Mouse (Mus musculus) hindbrain, embryonic 11.5 days (tissue): Measurements from ENCODE around the gene Prr5l. TPM values are rescaled to one million over a fixed set of nuclear protein-coding genes. Genes with fewer than 3 reads are reported as not detected.

Source experiments
- ATAC-seq: fragments of 200-750 bp; cut with Nextera tagmentation; 2 replicates; pipeline ENCODE4 v1.8.0; 2017; ENCODE audit warnings: mild to moderate bottlenecking, moderate TSS enrichment, moderate library complexity; ENCODE audit not compliant: low FRiP score
- DNase-seq: peaks from one replicate; pipeline ENCODE4 v3.0.0-alpha.2; 2015; ENCODE audit warnings: low spot score
- H3K27ac ChIP-seq: fragments of 300-500 bp; sonication (generic); 2 replicates; pipeline ENCODE4 v1.5.1; 2014; ENCODE audit warnings: mild to moderate bottlenecking, low read depth, low read length
- H3K27me3 ChIP-seq: fragments of 300-500 bp; sonication (generic); 2 replicates; pipeline ENCODE4 v1.6.1; 2014; ENCODE audit warnings: mild to moderate bottlenecking, low read length, moderate library complexity, mixed read lengths; ENCODE audit not compliant: control insufficient read depth, insufficient read depth
- H3K36me3 ChIP-seq: fragments of 300-500 bp; sonication (generic); 2 replicates; pipeline ENCODE4 v1.6.1; 2014; ENCODE audit warnings: mild to moderate bottlenecking, low read length, moderate library complexity, mixed read lengths; ENCODE audit not compliant: control insufficient read depth, insufficient read depth
- H3K4me1 ChIP-seq: fragments of 300-500 bp; sonication (generic); replicated peaks from 2 replicates; pipeline ENCODE4 v1.6.1; 2014; ENCODE audit warnings: low read length, mixed read lengths; ENCODE audit not compliant: control insufficient read depth, insufficient read depth
- H3K4me2 ChIP-seq: fragments of 300-500 bp; sonication (generic); replicated peaks from 2 replicates; pipeline ENCODE4 v1.6.1; 2014; ENCODE audit warnings: mild to moderate bottlenecking, low read depth, low read length
- H3K4me3 ChIP-seq: fragments of 300-500 bp; sonication (generic); 2 replicates; pipeline ENCODE4 v1.5.1; 2014; ENCODE audit warnings: low read depth, low read length
- H3K9ac ChIP-seq: fragments of 300-500 bp; sonication (generic); 2 replicates; pipeline ENCODE4 v1.6.1; 2014; ENCODE audit warnings: low read depth, low read length
- H3K9me3 ChIP-seq: fragments of 300-500 bp; sonication (generic); 2 replicates; pipeline ENCODE4 v1.6.1; 2016; ENCODE audit warnings: low read length; ENCODE audit not compliant: control insufficient read depth
- WGBS: fragments of 180-500 bp; shearing (Covaris S2); extraction: QIAGEN DNeasy Blood & Tissue Kit; methylation state at CpG from one replicate; pipeline ENCODE4 v1.1.7; 2014; 5-methylcytosine and 5-hydroxymethylcytosine counted together
- polyA plus RNA-seq: library from polyadenylated mRNA; unstranded; fragments of >200 nt; fragmentation: Nextera tagmentation; extraction: Ambion mirVana; gene quantifications from 2 replicates; pipeline ENCODE4 v1.2.1, GENCODE M21; 2014

The Prr5l gene
- polyA plus RNA-seq, 1 experiment from 2014 or later = 13.2 TPM

GRCm38 (mm10) chr2:101668751-101669150 lies 214.1 kb downstream of the Prr5l start:
- no peak overlapping the region for H3K27ac ChIP-seq
- H3K9ac ChIP-seq = no peak overlapping the region
- no peaks in the 10 kb centered on the region for H3K4me1 ChIP-seq
- WGBS = 93% methylated on average over 3 of the region's 3 CpGs
- H3K27me3 ChIP-seq = no peaks in the 10 kb centered on the region
- H3K4me2 ChIP-seq = no peak overlapping the region
- H3K36me3 ChIP-seq = no peaks in the 10 kb centered on the region
- DNase-seq (no peak), ATAC-seq (no peak)
- H3K4me3 ChIP-seq = no peak overlapping the region
- no peaks in the 10 kb centered on the region for H3K9me3 ChIP-seq

- no peak overlapping the region for H3K4me2 ChIP-seq
- H3K27me3 ChIP-seq = no peaks in the 10 kb centered on the region
- H3K4me3 ChIP-seq = no peak overlapping the region
- H3K36me3 ChIP-seq = no peaks in the 10 kb centered on the region
- no peak overlapping the region for H3K27ac ChIP-seq
- H3K9me3 ChIP-seq = no peaks in the 10 kb centered on the region
- DNase-seq = no peak
- H3K4me1 ChIP-seq = no peaks in the 10 kb centered on the region
- H3K9ac ChIP-seq = no peak overlapping the region
- 86% methylated on average over 3 of the region's 3 CpGs for WGBS
- ATAC-seq = peak; percentile 47
Measured at GRCm38 (mm10) chr2:101665703-101666092, 217.1 kb downstream of the Prr5l start.

- H3K4me1 ChIP-seq = no peaks in the 10 kb centered on the region
- peak; percentile 87 for DNase-seq
- H3K27ac ChIP-seq = no peak overlapping the region
- H3K4me2 ChIP-seq = no peak overlapping the region
- no peaks in the 10 kb centered on the region for H3K9me3 ChIP-seq
- no peak overlapping the region for H3K4me3 ChIP-seq
- WGBS = 24% methylated on average over 9 of the region's 9 CpGs
- H3K27me3 ChIP-seq = no peaks in the 10 kb centered on the region
- H3K9ac ChIP-seq = no peak overlapping the region
- H3K36me3 ChIP-seq = no peaks in the 10 kb centered on the region
- peak; percentile 90 for ATAC-seq
Measured at GRCm38 (mm10) chr2:101665058-101665702, 217.6 kb downstream of the Prr5l start.

Other genes with a start within 250 kb of the Prr5l start
- gene Rag1, start 233.5 kb downstream of the Prr5l start, polyA plus RNA-seq = 0.39 and 0.59 TPM in 2 replicates
- gene B230118H07Rik, start 233.5 kb downstream of the Prr5l start, polyA plus RNA-seq = 69.9 and 72.5 TPM in 2 replicates
- gene Traf6, start 204.6 kb downstream of the Prr5l start, polyA plus RNA-seq = 16.5 and 19.2 TPM in 2 replicates
- 78.2 and 79.3 TPM in 2 replicates for gene Commd9, start 3.2 kb upstream of the Prr5l start, polyA plus RNA-seq